Mouse (Mus musculus) lung, postnatal 0 days (tissue): ENCODE measurements around the gene Ercc8. TPM values are rescaled to one million over a fixed set of nuclear protein-coding genes. Genes with fewer than 3 reads are reported as not detected.
A peak's percentile ranks its signal among the peaks of the same experiment; 100 is the strongest.

Source experiments
- ATAC-seq: fragments of 200-750 bp; cut with Nextera tagmentation; 2 replicates; pipeline ENCODE4 v1.8.0; 2017; ENCODE audit warnings: moderate library complexity
- DNase-seq: peaks from one replicate; pipeline ENCODE4 v3.0.0-alpha.2; 2016; ENCODE audit warnings: low spot score
- H3K27ac ChIP-seq: fragments of 300-500 bp; sonication (generic); 2 replicates; pipeline ENCODE4 v1.5.1; 2014; ENCODE audit warnings: antibody characterized with exemption, mild to moderate bottlenecking, low read length, mixed read lengths
- H3K27me3 ChIP-seq: fragments of 300-500 bp; sonication (generic); replicated peaks from 2 replicates; pipeline ENCODE4 v1.6.1; 2014; ENCODE audit warnings: low read length, mixed read lengths; ENCODE audit not compliant: insufficient read depth
- H3K36me3 ChIP-seq: fragments of 300-500 bp; sonication (generic); 2 replicates; pipeline ENCODE4 v1.6.1; 2014; ENCODE audit warnings: low read length, mixed read lengths; ENCODE audit not compliant: insufficient read depth
- H3K4me1 ChIP-seq: fragments of 300-500 bp; sonication (generic); 2 replicates; pipeline ENCODE4 v1.6.1; 2014; ENCODE audit warnings: antibody characterized with exemption, low read depth, low read length, mixed read lengths; ENCODE audit not compliant: insufficient read depth
- H3K4me2 ChIP-seq: fragments of 300-500 bp; sonication (generic); replicated peaks from 2 replicates; pipeline ENCODE4 v1.6.1; 2014; ENCODE audit warnings: low read depth, mild to moderate bottlenecking, low read length, moderate library complexity, mixed read lengths
- H3K4me3 ChIP-seq: fragments of 300-500 bp; sonication (generic); 2 replicates; pipeline ENCODE4 v1.5.1; 2014; ENCODE audit warnings: low read depth, low read length
- H3K9ac ChIP-seq: fragments of 300-500 bp; sonication (generic); replicated peaks from 2 replicates; pipeline ENCODE4 v1.6.1; 2014; ENCODE audit warnings: low read depth, mild to moderate bottlenecking
- H3K9me3 ChIP-seq: fragments of 300-500 bp; sonication (generic); 2 replicates; pipeline ENCODE4 v1.6.1; 2016; ENCODE audit warnings: low read length, mixed read lengths
- CTCF ChIP-seq: IDR thresholded peaks from 2 replicates; pipeline ENCODE4 v1.5.1; 2016; ENCODE audit warnings: antibody characterized with exemption, mild to moderate bottlenecking
- EP300 ChIP-seq: IDR thresholded peaks from 2 replicates; pipeline ENCODE4 v1.6.1; 2016; ENCODE audit warnings: antibody characterized with exemption, mild to moderate bottlenecking, control low read depth
- WGBS: fragments of 180-500 bp; shearing (Covaris S2); extraction: QIAGEN DNeasy Blood & Tissue Kit; methylation state at CpG from one replicate; pipeline ENCODE4 v1.1.7; 2014; 5-methylcytosine and 5-hydroxymethylcytosine counted together
- polyA plus RNA-seq: library from polyadenylated mRNA; unstranded; fragments of >200 nt; fragmentation: Nextera tagmentation; extraction: Ambion mirVana; gene quantifications from 2 replicates; pipeline ENCODE4 v1.2.1, GENCODE M21; 2015

Ercc8 gene
- polyA plus RNA-seq, 1 experiment from 2014 or later, result 9.0 TPM

GRCm38 (mm10) chr13:108219773-108220172, 61.2 kb downstream of the Ercc8 start:
- 75% methylated on average over 7 of the region's 7 CpGs for WGBS
- no peaks in the 10 kb centered on the region for H3K9me3 ChIP-seq
- TF ChIP-seq EP300 (no peak), CTCF (no peak)
- no peak overlapping the region for H3K9ac ChIP-seq
- no peak overlapping the region for H3K4me2 ChIP-seq
- DNase-seq, result no peak
- no peaks in the 10 kb centered on the region for H3K27me3 ChIP-seq
- no peak overlapping the region for H3K27ac ChIP-seq
- peaks cover 7% of the 10 kb centered on the region; the same call in 1 of the 2 replicates for H3K4me1 ChIP-seq
- no peak for ATAC-seq
- H3K4me3 ChIP-seq, result no peak overlapping the region
- no peaks in the 10 kb centered on the region for H3K36me3 ChIP-seq

GRCm38 (mm10) chr13:108229191-108229590, 70.7 kb downstream of the Ercc8 start:
- DNase-seq, result peak; percentile 13
- ATAC-seq, result no peak
- Histone ChIP-seq H3K27ac (no peak overlapping the region), H3K9ac (no peak overlapping the region), H3K9me3 (no peaks in the 10 kb centered on the region), H3K4me3 (no peak overlapping the region), H3K4me1 (no peaks in the 10 kb centered on the region), H3K27me3 (no peaks in the 10 kb centered on the region), H3K36me3 (no peaks in the 10 kb centered on the region), H3K4me2 (no peak overlapping the region)
- WGBS, result 31% methylated on average over 3 of the region's 3 CpGs
- TF ChIP-seq EP300 (no peak), CTCF (no peak)

- Histone ChIP-seq H3K36me3 (no peaks in the 10 kb centered on the region), H3K9ac (no peak overlapping the region), H3K4me2 (no peak overlapping the region), H3K9me3 (no peaks in the 10 kb centered on the region), H3K27ac (no peak overlapping the region), H3K27me3 (no peaks in the 10 kb centered on the region), H3K4me1 (no peaks in the 10 kb centered on the region), H3K4me3 (no peak overlapping the region)
- 63% methylated on average over 6 of the region's 6 CpGs for WGBS
- ATAC-seq (peak; percentile 62), DNase-seq (peak; percentile 57)
- no peak for TF ChIP-seq EP300
- no peak for TF ChIP-seq CTCF
Measured at GRCm38 (mm10) chr13:108229634-108230330, 71.3 kb downstream of the Ercc8 start.

- peak; percentile 11 for DNase-seq
- no peak for ATAC-seq
Measured at GRCm38 (mm10) chr13:108240012-108240411, 81.5 kb downstream of the Ercc8 start.

GRCm38 (mm10) chr13:108241715-108242114, 83.2 kb downstream of the Ercc8 start:
- H3K9ac ChIP-seq, result no peak overlapping the region
- no peak overlapping the region for H3K4me3 ChIP-seq
- H3K4me1 ChIP-seq, result no peaks in the 10 kb centered on the region
- no peaks in the 10 kb centered on the region for H3K9me3 ChIP-seq
- H3K4me2 ChIP-seq, result no peak overlapping the region
- no peaks in the 10 kb centered on the region for H3K27me3 ChIP-seq
- DNase-seq (no peak), ATAC-seq (no peak)
- no peak for TF ChIP-seq CTCF
- TF ChIP-seq EP300, result no peak
- no peak overlapping the region for H3K27ac ChIP-seq
- H3K36me3 ChIP-seq, result no peaks in the 10 kb centered on the region
- 63% methylated on average over 5 of the region's 5 CpGs for whole genome bisulfite sequencing

More at GRCm38 (mm10) chr13:108240012-108240411, 81.5 kb downstream of the Ercc8 start:
- no peak for TF ChIP-seq EP300
- no peak overlapping the region for H3K4me2 ChIP-seq
- no peak overlapping the region for H3K27ac ChIP-seq
- no peak overlapping the region for H3K4me3 ChIP-seq
- no peak overlapping the region for H3K9ac ChIP-seq
- H3K4me1 ChIP-seq, result no peaks in the 10 kb centered on the region
- no peaks in the 10 kb centered on the region for H3K27me3 ChIP-seq
- WGBS, result 26% methylated on average over 4 of the region's 4 CpGs
- no peaks in the 10 kb centered on the region for H3K36me3 ChIP-seq
- no peaks in the 10 kb centered on the region for H3K9me3 ChIP-seq

Other genes with a start within 250 kb of the Ercc8 start
- 65.7 and 68.2 TPM in 2 replicates for gene Smim15, start 114.3 kb upstream of the Ercc8 start, polyA plus RNA-seq
- gene Ndufaf2, start 108 bp upstream of the Ercc8 start, polyA plus RNA-seq, result 35.7 and 37.2 TPM in 2 replicates
- gene Elovl7, start 55.7 kb downstream of the Ercc8 start, polyA plus RNA-seq, result 10.1 and 12.9 TPM in 2 replicates
- gene Depdc1b, start 157.6 kb downstream of the Ercc8 start, polyA plus RNA-seq, result 0.70 and 1.2 TPM in 2 replicates